Mouse (Mus musculus): ENCODE data around the gene Card19.

Gene Card19

DNA sequence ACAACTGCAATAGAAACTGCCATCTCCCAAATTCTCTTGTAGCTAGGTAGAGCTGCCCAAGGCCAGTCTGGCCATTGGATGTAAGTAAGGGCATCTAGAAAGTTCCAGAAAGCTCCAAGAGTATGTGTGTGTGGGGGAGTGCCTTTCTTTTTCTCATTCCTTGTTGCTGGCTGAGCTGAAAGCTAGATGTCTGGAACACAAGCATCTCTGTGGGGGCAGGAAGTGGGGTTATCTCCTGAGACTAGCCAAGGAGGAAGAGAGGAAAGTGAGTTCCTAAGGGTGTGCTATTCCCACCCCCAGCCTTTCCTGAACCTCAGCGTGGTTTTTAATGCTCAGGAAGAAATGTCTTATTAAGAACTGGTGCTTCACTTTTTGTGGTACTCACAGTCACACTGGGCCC is 44.1 kb downstream of the Card19 start:
- no peak for DNase-seq (ENCODE audit: low spot score in 2 of 2)

DNA sequence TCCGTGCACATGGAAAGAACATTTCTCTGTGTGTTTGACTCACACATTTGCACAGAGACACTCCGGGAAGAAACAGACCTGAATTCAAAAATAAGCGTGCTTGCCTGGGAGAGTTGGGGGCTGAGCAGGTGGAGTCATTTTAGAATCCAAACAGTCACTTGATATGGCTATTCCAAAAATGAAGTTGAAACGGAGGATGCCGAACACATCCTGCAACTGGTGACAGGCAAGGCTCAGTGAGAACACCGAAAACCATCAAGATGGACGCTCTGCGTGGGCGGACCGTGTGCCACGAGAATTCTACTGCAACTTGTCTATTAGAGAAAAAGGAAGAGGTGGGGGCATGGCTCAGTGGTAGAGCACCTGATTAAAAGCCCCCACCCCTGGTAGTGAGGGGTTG is 45.2 kb downstream of the Card19 start:
- no peak for DNase-seq (ENCODE audit: low spot score in 2 of 2)

DNA sequence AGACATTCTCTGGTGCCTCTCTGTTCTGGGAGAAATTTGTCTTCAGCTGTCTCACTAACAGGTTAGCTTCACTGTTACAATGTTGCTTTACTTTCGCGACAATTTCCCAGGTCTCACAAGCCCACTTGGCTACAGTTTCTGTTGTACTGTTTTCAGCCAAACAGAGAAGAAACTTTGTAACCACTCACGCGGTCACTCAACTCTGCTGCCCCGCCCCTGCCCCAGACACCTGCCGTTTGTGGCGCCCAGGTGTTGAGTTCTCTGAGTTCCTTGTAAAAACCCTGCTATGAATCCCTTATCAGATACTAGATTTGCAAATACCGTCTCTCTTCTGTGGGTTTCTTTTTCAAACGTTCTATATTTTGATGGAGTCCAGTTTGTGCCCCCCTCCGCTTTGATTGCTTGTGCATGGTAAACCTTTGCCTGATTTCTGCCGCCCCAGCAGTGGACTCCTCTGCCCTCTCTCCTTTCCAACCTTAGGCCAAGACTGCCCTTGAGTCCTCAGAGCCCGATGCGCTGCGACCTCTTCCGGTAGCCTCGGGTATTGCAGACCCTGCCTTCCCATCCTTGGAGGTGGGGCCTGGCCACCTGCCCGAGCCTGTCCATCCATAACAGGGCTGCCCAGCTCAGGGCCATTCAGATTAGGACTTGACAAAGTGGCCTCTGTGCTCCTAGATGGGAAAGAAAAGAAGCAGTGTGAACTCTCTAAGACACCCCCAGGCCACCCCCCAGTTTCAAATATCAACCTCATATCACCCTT is 46.2 kb downstream of the Card19 start:
- peak; percentile 84 to 95 for DNase-seq (ENCODE audit: low spot score in 2 of 2)

DNA sequence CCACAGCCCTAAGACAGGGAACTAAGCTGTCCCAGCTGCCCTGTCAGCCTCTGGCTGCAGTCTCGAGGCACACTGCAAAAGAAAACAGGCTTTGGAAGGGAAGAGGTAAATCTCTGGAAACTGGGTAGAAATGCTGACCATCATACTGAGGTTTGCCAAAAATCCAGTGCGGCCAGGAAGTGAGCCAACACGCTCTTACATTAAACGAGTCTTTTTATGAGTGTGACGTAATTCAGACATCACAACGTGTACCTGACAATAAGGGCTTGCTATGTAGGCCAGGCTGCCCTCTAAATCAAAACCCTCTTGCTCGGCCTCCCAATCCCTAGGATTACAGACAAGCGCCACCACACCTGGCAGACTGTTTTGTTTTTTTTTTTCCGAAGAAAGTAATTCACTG is 48.8 kb downstream of the Card19 start:
- no peak for DNase-seq (ENCODE audit: low spot score in 2 of 2)

DNA sequence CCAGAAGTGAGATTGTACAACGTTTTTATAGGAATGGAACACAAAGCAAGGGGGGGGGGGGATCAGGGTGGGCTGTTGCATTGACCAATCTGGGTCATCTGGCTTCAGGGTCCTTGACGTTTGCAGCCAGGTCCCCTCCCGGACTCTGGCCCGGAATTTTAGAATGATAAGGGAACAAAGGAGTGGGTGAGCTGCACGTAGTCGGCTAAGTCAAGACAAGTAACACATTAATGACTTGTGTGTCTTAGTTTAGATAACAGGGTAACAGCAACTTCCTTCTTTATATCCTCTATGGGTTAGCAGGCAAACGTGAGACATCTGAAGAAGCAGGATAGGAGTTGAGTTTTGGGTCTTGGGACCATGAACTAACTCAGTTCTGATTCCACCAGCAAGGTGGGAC is 52.2 kb downstream of the Card19 start:
- no peak for DNase-seq (ENCODE audit: low spot score in 2 of 2)

DNA sequence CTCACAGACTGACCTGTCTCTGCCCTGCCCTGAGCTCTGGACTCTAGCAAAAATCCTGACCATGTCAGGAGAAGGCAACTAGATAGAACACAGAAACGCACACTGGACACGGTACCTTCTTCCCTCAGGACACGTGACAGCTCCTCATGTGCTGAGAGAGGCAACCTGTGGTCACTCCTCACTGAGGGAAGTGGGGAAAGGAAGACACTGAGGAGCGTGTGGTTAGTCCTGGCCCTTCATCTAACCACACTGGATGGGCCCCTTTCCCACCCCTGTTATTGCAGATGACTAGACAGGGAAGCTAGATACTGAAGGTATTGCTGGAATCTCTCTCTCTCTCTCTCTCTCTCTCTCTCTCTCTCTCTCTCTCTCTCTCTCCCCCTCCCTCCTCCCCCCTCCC is 53.1 kb downstream of the Card19 start:
- no peak for DNase-seq (ENCODE audit: low spot score in 2 of 2)

DNA sequence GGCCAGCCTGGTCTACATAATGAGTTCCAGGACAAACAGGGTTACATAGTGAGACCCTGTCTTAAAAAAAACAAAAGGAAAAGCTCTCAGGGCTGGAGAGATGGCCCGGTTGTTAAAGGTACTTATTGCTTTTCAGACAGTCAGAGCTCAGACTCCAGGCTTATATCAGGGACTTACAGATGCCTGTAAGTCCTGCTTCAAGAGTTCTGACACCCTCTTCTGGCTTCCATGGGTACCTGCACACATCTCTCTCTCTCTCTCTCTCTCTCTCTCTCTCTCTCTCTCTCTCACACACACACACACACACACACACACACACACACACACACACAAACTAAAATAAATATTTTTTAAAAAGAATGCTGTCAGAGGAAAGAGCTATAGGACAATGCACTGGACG is 54.6 kb downstream of the Card19 start:
- no peak for DNase-seq (ENCODE audit: low spot score in 2 of 2)

DNA sequence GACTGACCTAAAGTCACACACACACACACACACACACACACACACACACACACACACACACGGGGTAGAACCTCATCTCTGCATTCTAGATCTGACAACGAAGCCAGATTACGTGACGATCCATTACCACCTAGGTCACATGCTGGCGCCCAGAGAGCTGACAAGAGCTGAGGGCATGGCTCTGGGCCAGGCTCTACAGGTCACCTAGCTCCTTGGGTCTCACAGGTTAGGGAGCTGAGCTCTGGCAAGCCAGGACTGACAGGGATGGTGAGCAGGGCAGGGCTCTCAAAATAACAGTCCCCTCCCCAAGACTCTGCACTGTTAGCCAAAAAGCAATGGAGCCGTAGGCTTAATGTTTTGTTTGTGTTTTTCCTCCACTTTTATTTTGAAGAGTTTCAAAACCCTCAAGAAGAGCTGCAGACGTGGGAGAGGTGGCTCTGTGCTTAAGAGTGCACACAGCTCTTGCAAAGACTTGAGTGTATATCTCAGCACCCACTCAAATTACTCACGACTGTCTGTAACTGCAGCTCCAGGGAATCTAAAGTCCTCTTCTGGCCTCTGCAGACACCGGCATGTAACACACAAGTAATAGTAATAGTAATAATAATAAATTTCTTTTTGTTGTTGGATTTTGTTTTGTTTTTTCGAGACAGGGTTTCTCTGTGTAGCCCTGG is 57.7 kb downstream of the Card19 start:
- no peak for DNase-seq (ENCODE audit: low spot score in 2 of 2)

DNA sequence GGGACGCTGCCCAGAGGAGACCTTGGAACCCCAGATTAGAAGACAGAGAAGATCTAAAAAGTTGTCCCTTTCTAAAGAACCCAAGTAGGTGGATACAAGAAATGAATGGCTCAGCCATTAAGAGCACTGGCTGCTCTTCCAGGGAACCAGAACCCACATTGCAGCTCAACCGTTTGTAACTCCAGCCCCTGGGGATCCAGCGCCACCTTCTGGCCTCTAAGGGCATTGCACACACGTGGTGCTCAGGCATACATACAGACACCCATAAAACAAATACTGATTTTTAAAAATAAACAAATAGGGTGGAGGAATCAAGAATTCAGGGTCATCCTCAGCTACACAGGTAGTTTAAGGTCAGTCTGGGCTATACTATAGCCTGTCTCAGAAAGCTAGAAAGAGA is 59.2 kb downstream of the Card19 start:
- no peak for DNase-seq (ENCODE audit: low spot score in 2 of 2)

DNA sequence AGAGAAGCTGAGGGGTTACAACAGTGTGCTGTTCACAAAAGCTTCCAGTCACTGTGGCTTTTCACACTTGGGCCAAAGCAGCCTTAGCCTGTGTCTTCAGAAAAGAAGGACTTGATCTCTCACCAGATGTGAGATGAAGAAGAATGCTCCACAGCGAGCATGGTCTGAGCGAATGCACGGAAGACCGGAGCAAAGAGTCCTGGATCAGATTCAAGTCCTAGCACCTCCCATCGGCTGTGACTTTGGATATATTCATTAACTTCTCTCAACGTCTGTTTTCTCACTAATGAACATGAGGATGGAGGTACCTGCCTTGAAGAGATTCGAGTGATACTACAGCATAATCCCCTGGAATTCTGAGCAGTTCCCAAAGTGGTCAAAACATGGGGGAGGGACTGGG is 61.2 kb downstream of the Card19 start:
- no peak for DNase-seq (ENCODE audit: low spot score in 2 of 2)

DNA sequence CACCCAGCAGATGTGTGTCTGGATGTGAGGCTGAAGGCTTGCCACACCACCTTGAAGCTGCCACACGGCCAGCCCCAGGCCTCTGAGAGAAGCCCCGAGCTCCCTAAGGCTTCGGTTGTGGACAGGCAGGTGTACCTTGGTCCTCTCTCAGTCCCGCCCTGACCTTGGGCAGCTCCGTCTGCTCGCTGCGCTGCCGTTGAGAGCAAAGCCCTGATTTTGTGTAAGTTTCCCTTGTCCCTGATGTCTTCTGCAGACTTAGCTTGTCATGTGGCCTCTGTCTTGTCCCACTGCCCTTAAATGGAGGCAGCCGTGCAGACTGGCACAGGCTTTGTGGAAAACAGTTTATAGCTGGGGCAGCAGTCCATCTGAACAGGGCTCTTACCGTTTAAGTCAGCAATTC is 61.8 kb downstream of the Card19 start:
- DNase-seq (ENCODE audit: low spot score in 2 of 2) = no peak

Data from urinary bladder, postnatal 4 days (tissue).